Mouse (Mus musculus): ENCODE results near the gene Akap13. TPM values are rescaled to one million over a fixed set of nuclear protein-coding genes. Genes with fewer than 3 reads are reported as not detected.
A peak's percentile ranks its signal among the peaks of the same experiment; 100 is the strongest.

Akap13 gene
- total and polyA plus RNA-seq, 3 experiments, result 16.8 to 72.0 (median 64.1) TPM

DNA sequence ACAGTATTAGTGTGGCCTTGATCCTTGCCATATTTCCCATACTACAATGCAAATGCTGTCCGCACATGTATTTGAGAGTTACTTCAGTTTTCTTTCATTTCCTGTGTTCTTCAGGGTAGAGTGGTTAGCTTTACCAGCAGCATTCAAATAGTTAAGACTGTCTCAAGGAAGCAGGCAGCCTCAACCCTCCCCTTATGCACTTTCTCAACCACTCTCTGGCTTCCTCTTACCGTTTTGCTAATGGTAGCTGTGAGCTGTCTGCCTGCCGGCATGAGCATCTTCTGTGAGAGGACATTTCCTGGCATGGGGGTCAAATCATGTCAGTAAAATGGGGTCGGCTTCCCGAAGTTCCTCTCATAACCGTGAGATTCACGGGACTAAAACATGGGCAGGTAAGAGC, 246.4 kb downstream of the Akap13 start:
- peak in 1 of 2 experiments; percentile 37 for DNase-seq
- H3K27me3 ChIP-seq (ENCODE audit: control insufficient read depth, insufficient read depth, low read length), result no peaks in the 10 kb centered on the region
- TF ChIP-seq CTCF (IDR thresholded peaks at IDR 0.05), result no peak
- no peak for TF ChIP-seq EP300 (IDR thresholded peaks at IDR 0.05; ENCODE audit: insufficient read depth, low read depth, low read length)
- no peak for TF ChIP-seq POLR2A (IDR thresholded peaks at IDR 0.05; ENCODE audit: insufficient read depth, low read depth, low read length)
- no peak overlapping the region for H3K9ac ChIP-seq (ENCODE audit: low read depth, low read length)
- H3K4me3 ChIP-seq, result no peak overlapping the region
- intact Hi-C loops (cut with DNase I), result loop anchor here (2.0 kb wide), 1 partner anchor 15 kb away; no protein-coding TSS in a partner anchor
- no peaks in the 10 kb centered on the region for H3K79me2 ChIP-seq (replicated peaks; ENCODE audit: control insufficient read depth, insufficient read depth, low read length)
- H3K4me1 ChIP-seq (ENCODE audit: control insufficient read depth, insufficient read depth, low read length), result no peaks in the 10 kb centered on the region; the same call in 1 of the 2 replicates
- H3K27ac ChIP-seq, result peak overlapping the region; percentile 16
- 55% methylated on average over 7 of the region's 7 CpGs for WGBS
- peaks cover 35% of the 10 kb centered on the region for H3K36me3 ChIP-seq (ENCODE audit: control insufficient read depth, insufficient read depth, low read length)

DNA sequence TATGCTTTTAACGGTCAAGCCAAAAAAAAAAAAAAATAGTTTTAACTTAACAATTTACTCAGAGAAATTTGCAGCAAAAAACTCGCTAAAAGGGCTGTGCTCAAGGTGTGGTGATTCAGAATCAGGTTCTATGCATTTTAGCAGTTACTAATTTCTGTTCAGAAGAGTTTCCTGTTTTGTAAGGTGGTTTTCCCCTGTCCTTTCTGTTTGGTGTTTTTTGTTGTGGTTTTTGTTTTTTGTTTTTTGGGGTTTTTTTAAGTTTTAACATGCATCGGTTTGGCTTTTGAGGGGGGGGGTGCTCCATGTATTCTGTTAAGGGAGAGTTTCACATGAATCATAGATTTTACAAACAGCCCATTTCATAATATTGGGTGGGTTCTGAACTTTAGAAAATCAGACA, 247.0 kb downstream of the Akap13 start:
- Histone ChIP-seq H3K27ac (no peak overlapping the region; the same call in 1 of the 2 replicates), H3K4me1 (ENCODE audit: control insufficient read depth, insufficient read depth, low read length) (no peaks in the 10 kb centered on the region; the same call in 1 of the 2 replicates), H3K27me3 (ENCODE audit: control insufficient read depth, insufficient read depth, low read length) (no peaks in the 10 kb centered on the region), H3K9ac (ENCODE audit: low read depth, low read length) (no peak overlapping the region), H3K4me3 (no peak overlapping the region), H3K36me3 (ENCODE audit: control insufficient read depth, insufficient read depth, low read length) (peaks cover 39% of the 10 kb centered on the region), H3K79me2 (replicated peaks; ENCODE audit: control insufficient read depth, insufficient read depth, low read length) (no peaks in the 10 kb centered on the region)
- intact Hi-C loops (cut with DNase I), result no loop called here
- WGBS, result 83% methylated on average over 3 of the region's 3 CpGs
- TF ChIP-seq EP300 (IDR thresholded peaks at IDR 0.05; ENCODE audit: insufficient read depth, low read depth, low read length) (no peak), POLR2A (IDR thresholded peaks at IDR 0.05; ENCODE audit: insufficient read depth, low read depth, low read length) (no peak), CTCF (IDR thresholded peaks at IDR 0.05) (no peak)
- no peak for DNase-seq

DNA sequence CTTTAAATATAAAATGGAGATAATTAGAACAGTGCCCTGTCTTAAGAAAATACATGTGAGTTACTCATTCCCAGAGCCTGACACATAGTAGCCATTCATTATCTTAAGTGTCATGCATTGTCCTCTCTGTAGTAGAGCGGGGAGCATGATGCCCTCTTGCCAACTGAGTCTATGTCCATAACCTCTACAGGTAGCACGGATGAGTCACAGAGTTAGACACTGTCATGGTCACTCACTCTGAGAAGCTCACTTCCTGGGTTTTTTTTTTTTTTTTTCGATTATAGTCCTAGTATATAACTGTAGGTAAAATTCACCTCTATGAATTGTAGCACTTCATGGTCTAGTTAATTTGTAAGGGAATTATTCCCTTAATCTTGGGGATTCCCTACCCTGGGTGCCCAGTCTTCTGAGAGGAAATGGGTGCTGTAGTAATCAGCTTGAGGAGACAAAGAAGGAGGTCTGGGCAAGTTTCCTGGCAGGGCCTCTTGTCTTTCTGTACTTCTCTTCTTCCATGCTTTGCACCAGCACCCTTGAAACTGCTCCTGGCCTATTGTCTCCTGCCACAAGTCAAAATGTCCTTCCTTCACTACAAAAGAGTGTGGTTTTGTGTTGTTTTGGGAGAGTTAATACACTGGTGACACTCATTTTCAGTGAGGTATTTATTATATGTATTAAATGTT, 247.8 kb downstream of the Akap13 start:
- Histone ChIP-seq H3K27ac (no peak overlapping the region), H3K9ac (ENCODE audit: low read depth, low read length) (no peak overlapping the region), H3K36me3 (ENCODE audit: control insufficient read depth, insufficient read depth, low read length) (peaks cover 40% of the 10 kb centered on the region), H3K79me2 (replicated peaks; ENCODE audit: control insufficient read depth, insufficient read depth, low read length) (no peaks in the 10 kb centered on the region), H3K4me1 (ENCODE audit: control insufficient read depth, insufficient read depth, low read length) (no peaks in the 10 kb centered on the region; the same call in 1 of the 2 replicates), H3K27me3 (ENCODE audit: control insufficient read depth, insufficient read depth, low read length) (no peaks in the 10 kb centered on the region), H3K4me3 (no peak overlapping the region)
- intact Hi-C loops (cut with DNase I), result no loop called here
- no peak for DNase-seq
- TF ChIP-seq POLR2A (IDR thresholded peaks at IDR 0.05; ENCODE audit: insufficient read depth, low read depth, low read length), result no peak
- TF ChIP-seq CTCF (IDR thresholded peaks at IDR 0.05), result no peak
- no peak for TF ChIP-seq EP300 (IDR thresholded peaks at IDR 0.05; ENCODE audit: insufficient read depth, low read depth, low read length)
- WGBS, result 69% methylated on average over 3 of the region's 3 CpGs

DNA sequence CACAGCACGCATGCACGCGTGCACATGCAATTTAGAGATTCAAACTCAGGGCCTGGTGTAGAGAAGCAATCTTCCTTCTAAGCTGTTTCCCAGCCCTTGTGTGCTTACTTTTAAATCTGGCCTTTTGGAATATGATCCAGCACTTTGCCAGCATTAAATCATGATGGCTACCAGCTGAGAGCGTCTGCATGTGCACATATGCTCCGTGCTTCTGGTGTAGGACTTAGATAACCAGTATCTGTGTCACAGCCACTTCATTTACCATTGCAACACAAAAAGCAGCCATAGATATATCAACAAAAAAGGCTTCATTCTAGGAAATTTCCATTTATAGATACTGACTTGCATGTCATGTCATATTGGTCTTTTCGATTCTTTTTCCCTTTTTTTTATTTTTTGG, 249.5 kb downstream of the Akap13 start:
- peaks cover 46% of the 10 kb centered on the region for H3K36me3 ChIP-seq (ENCODE audit: control insufficient read depth, insufficient read depth, low read length)
- H3K79me2 ChIP-seq (replicated peaks; ENCODE audit: control insufficient read depth, insufficient read depth, low read length), result no peaks in the 10 kb centered on the region; the same call in 1 of the 2 replicates
- TF ChIP-seq EP300 (IDR thresholded peaks at IDR 0.05; ENCODE audit: insufficient read depth, low read depth, low read length), result no peak
- TF ChIP-seq POLR2A (IDR thresholded peaks at IDR 0.05; ENCODE audit: insufficient read depth, low read depth, low read length), result no peak
- no peak for TF ChIP-seq CTCF (IDR thresholded peaks at IDR 0.05)
- 89% methylated on average over 6 of the region's 6 CpGs for WGBS
- H3K9ac ChIP-seq (ENCODE audit: low read depth, low read length), result no peak overlapping the region
- intact Hi-C loops (cut with DNase I), result no loop called here
- no peak for DNase-seq
- H3K4me1 ChIP-seq (ENCODE audit: control insufficient read depth, insufficient read depth, low read length), result no peaks in the 10 kb centered on the region; the same call in 1 of the 2 replicates
- H3K27ac ChIP-seq, result no peak overlapping the region
- H3K4me3 ChIP-seq, result no peak overlapping the region
- no peaks in the 10 kb centered on the region for H3K27me3 ChIP-seq (ENCODE audit: control insufficient read depth, insufficient read depth, low read length)

DNA sequence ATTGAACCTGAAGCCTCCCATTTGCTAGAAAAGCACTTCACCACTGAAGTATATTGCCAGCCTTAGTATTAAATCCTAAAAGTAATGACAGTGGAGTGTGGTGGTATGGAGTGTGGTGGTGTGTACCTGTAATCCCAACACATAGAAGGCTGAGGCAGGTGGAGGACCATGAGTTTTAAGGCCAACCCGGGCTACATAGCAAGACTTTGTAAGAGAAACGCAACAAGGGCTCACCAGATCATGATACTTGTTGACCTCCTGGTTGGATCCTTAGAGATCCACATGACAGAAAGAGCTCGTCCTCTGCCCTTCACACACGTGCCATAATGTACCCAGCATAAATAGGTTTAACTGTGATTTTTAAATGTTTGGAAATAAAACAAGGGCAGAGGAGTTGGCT, 254.6 kb downstream of the Akap13 start:
- H3K27me3 ChIP-seq (ENCODE audit: control insufficient read depth, insufficient read depth, low read length), result no peaks in the 10 kb centered on the region
- peaks cover 7% of the 10 kb centered on the region for H3K4me1 ChIP-seq (ENCODE audit: control insufficient read depth, insufficient read depth, low read length)
- H3K9ac ChIP-seq (ENCODE audit: low read depth, low read length), result no peak overlapping the region
- 98% methylated on average over 4 of the region's 4 CpGs for WGBS
- H3K27ac ChIP-seq, result no peak overlapping the region
- TF ChIP-seq CTCF (IDR thresholded peaks at IDR 0.05) (no peak), POLR2A (IDR thresholded peaks at IDR 0.05; ENCODE audit: insufficient read depth, low read depth, low read length) (no peak), EP300 (IDR thresholded peaks at IDR 0.05; ENCODE audit: insufficient read depth, low read depth, low read length) (no peak)
- no peak for DNase-seq
- no peaks in the 10 kb centered on the region; the same call in none of the 2 replicates for H3K79me2 ChIP-seq (replicated peaks; ENCODE audit: control insufficient read depth, insufficient read depth, low read length)
- intact Hi-C loops (cut with DNase I), result loop anchor here (10.0 kb wide), 1 partner anchor 335 kb away; no protein-coding TSS in a partner anchor
- H3K4me3 ChIP-seq, result no peak overlapping the region
- peaks cover 61% of the 10 kb centered on the region for H3K36me3 ChIP-seq (ENCODE audit: control insufficient read depth, insufficient read depth, low read length)

DNA sequence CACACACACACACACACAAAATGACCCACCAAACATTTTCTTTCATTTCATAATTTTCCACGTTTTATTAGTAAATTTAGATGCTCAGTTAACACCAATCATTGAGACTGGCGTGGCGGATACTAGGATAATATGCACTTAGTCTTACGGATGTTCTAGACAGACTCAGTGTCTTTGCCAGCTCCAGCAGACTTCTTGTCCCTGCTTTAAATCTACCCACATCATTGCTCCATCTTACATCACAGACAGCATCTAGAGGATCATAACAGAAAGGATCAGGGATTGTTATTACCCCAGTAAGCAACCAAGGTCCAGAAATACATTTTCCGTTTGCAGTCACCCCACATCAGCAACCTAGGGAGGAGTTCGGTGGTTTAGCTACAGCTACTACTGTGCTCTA, 255.6 kb downstream of the Akap13 start:
- peaks cover 70% of the 10 kb centered on the region for H3K36me3 ChIP-seq (ENCODE audit: control insufficient read depth, insufficient read depth, low read length)
- no peaks in the 10 kb centered on the region for H3K27me3 ChIP-seq (ENCODE audit: control insufficient read depth, insufficient read depth, low read length)
- H3K4me1 ChIP-seq (ENCODE audit: control insufficient read depth, insufficient read depth, low read length), result peaks cover 13% of the 10 kb centered on the region
- H3K9ac ChIP-seq (ENCODE audit: low read depth, low read length), result no peak overlapping the region
- 78% methylated on average over 6 of the region's 6 CpGs for WGBS
- no peak for DNase-seq
- TF ChIP-seq EP300 (IDR thresholded peaks at IDR 0.05; ENCODE audit: insufficient read depth, low read depth, low read length), result no peak
- TF ChIP-seq POLR2A (IDR thresholded peaks at IDR 0.05; ENCODE audit: insufficient read depth, low read depth, low read length), result no peak
- TF ChIP-seq CTCF (IDR thresholded peaks at IDR 0.05), result no peak
- H3K79me2 ChIP-seq (replicated peaks; ENCODE audit: control insufficient read depth, insufficient read depth, low read length), result no peaks in the 10 kb centered on the region; the same call in none of the 2 replicates
- H3K27ac ChIP-seq, result peak overlapping the region; percentile 13; the same call in 1 of the 2 replicates
- intact Hi-C loops (cut with DNase I), result loop anchor here (10.0 kb wide), 1 partner anchor 336 kb away; no protein-coding TSS in a partner anchor
- no peak overlapping the region for H3K4me3 ChIP-seq

Data from heart, adult 2 months (tissue).